Mouse (Mus musculus) forelimb bud, embryonic 11.5 days (tissue): Measurements from ENCODE around the gene Dusp9.

ENCODE experiments used
- DNase-seq: peaks from one replicate; pipeline ENCODE4 v3.0.0-alpha.2; 2012; ENCODE audit warnings: low read depth, low spot score

Dusp9 gene

GRCm38 (mm10) chrX:73663143-73663542 lies 23.9 kb downstream of the Dusp9 start:
- no peak for DNase-seq

DNA sequence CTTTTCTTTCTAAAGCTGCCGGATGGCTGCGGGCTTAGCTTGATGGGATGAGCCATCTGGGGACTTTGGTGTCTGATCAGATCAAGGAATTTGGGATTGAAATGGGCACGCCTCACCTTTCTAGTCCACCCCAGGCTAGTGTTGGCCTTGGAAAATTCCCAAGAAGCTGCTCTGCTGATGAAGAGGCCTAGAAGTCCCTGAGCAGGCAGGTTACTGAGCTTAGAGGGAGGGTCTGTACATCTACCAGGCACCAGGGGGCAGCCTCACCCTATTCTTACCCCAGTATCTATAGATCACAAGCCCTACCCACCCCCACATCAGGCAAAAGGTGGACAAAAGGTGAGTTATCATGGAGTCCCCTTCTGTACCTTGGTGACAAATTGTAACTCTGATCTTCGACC lies 32.8 kb downstream of the Dusp9 start:
- DNase-seq, result peak; percentile 57

DNA sequence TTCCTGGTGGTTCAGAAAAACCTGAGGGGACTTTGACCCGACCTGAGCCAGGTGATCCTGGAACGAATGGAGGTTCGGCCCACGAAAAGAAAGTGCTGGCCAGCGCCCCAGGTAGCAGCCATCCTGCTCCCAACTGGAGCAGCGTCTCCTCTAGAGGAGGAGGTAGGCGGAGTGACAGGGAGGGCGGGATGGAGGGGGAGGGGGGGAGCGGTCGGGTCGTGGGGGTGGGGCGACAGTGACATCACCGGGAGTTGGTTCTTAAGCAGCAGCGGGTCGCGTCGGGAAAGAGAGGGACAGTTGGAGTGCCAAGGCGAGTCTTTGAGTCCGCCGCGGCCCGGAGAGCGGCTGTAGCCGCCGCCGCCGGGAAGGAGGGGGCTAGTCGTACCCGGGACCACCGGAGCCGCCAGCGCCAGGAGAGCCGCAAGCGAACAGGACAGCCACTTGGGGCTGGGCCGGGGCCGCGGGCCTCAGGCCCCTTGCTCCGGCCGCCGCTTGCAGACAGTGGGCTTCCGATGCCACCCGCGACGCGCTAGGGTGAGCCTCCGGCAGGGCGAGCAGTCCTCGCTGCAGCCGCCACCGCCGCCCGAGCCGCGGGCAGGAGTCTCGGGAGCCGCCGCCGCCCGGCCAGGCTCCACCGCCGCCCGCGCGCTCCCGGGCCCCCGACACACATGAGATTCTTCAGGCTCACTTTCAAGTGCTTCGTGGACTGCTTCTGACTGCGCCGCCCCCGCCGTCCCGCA lies 33.8 kb downstream of the Dusp9 start, which contains the start of gene Slc6a8:
Gene Slc6a8 (plus strand): TSS at position 272 of the 740 bp plus-strand sequence.
- peak; percentile 42 for DNase-seq

GRCm38 (mm10) chrX:73673619-73673967 lies 34.4 kb downstream of the Dusp9 start:
- DNase-seq, result no peak

DNA sequence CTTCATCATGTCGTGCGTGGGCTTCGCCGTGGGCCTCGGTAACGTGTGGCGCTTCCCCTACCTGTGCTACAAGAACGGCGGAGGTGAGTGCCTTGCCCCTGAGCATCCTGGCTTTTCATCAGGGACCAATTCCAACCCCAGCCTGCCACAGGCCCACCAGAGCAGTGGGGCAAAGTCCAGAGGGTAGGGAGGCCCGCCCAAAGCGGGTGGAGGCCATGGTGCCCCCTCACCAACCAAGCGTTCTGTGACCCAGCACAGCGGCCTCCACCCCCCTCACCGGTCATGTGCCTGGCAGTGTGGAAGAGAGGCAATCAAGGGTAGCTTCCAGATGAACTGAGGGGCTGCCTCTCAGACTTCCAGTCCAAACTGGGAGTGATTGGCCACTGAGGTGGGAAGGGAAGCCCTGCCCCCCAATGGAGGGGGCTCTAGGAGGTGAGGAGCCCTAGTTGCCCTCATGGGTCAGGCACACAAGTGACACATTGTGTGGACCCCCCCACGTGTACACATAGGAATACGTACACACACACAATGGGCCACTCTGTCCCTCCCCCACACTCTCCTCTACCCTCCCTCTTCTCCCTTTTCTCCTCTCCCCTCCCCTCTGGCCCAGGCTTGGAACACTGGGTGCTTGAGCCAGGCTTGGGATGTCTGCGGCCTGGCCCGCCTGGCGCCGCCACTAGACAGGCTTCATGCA lies 34.9 kb downstream of the Dusp9 start:
- DNase-seq, result no peak

DNA sequence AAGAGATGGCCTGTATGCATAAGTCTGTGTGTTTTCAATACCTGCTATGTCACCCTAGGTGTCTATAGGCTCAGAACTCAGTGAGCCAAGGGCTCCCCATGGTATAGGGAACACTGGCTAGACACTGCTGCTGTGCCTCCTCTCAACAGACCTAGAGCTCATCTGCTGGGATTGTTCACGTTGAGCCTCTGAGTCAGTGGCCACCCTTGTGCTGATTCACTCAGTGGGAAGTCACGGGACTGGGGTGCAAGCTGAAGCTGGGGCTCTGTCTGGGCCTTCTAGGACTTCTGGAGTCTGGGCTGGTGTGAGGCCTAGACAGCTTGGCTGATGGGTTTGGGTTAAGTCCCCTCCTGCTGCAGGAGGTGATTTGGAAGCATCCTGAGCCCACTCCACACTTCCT lies 36.0 kb downstream of the Dusp9 start:
- DNase-seq, result no peak

GRCm38 (mm10) chrX:73676668-73677067 lies 37.4 kb downstream of the Dusp9 start:
- no peak for DNase-seq

- no peak for DNase-seq
Observed at GRCm38 (mm10) chrX:73684156-73684555, 44.9 kb downstream of the Dusp9 start.

DNA sequence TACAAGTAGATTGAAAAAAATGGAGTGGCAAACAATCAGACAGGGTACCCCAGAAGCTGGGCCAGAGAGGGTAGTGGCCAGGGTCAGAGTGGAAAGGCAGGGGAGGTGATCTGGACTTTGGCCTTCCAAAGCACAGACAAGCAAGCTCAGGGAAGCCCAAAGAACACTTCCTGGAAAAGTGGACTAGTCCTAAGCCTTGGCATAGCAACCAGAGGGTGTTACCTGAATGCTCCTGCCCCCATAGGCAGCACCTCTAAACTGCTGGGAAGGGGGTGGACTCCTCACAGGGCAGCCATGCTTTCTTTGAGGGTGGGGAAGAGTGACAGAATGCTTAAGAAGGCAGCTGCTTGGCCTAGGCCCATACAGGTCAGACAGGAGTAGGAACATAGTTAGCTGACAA lies 45.8 kb downstream of the Dusp9 start:
- DNase-seq, result no peak

DNA sequence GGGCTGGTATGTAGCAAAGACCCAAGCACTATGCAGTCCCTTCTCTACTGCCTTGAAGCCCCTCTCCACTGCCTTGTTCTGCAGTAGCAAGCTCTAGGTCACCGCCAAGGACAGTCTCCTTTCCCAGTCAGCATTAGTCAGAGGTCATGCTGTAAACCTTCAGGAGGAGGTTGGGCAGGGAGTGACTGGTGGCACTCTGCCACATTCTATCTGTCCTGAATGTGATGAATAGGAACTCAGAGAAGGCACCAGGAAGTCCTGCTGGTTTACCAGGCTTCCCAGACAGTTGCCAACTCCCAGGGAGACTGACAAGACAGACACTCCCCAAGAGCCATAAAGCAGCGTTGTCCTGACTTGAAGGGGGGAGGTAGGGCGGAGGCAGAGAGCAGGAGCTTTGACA lies 46.4 kb downstream of the Dusp9 start:
- no peak for DNase-seq

- DNase-seq, result no peak
Observed at GRCm38 (mm10) chrX:73690917-73691629, 51.9 kb downstream of the Dusp9 start.
